Mouse (Mus musculus): ENCODE data around the gene Gpbp1.

Gpbp1 gene

DNA sequence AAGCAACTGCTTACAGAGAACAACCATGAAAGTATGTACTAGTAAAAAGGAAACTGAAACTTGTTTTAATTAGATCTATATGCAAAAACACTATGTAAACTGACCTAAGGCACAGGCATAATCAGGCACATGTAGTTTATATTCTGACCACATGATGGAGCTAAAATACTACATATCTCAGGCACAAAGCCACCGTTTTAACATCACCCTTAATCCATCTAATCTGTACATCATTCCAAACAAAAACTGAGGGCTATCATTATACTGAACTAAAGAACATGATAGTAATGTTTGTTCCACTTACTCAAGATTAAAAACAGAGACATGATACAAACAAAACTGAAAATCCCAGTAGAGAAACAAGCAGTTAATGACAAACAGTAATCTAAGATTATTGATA lies 28.5 kb downstream of the Gpbp1 start:
- no peak for DNase-seq

- no peak for DNase-seq
Measured at GRCm38 (mm10) chr13:111456790-111457189, 33.1 kb downstream of the Gpbp1 start.

GRCm38 (mm10) chr13:111444325-111444724 lies 45.6 kb downstream of the Gpbp1 start:
- no peak for DNase-seq

GRCm38 (mm10) chr13:111431174-111431573 lies 58.7 kb downstream of the Gpbp1 start:
- no peak for DNase-seq

- DNase-seq: no peak
Measured at GRCm38 (mm10) chr13:111421330-111421729, 68.6 kb downstream of the Gpbp1 start.

DNA sequence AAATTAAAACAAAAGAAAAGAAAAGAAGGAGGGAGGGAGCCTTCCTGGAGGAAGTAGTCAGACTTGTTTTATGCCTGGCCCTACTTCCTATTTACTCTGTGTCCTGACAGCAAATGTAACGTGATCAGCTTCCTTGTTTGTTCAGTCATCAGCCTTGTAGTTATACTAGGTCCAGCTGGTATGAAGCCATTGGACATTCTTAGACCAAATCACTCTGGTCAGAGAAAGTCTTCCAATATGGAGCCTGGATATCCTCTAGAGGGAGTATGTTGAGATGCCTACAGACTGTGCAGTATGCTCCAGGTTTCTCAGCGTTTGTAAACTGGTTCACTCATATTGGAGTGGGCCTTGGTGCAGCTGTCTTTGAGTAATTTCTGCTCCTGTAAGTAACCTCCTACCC lies 71.8 kb downstream of the Gpbp1 start:
- DNase-seq: no peak

DNA sequence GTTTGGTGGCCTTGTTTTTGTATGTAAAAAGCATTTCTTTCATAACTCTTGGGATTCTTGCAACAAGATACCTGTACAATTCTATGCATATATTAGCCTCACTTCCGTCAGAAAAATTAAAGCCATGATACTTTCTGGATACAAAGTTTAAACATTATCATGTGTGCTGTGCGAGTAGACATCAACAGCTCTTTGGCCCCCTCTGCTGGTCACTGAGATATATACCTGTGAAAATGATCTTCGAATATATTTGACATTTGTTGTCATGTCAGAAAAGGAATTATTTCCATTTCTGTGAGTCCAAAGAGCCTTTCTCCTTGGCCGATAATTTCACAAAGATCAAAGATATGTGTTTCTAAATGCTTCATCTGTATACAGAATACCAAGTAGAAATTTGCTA lies 76.8 kb downstream of the Gpbp1 start:
- DNase-seq: peak in 1 of 2 experiments; percentile 64

DNA sequence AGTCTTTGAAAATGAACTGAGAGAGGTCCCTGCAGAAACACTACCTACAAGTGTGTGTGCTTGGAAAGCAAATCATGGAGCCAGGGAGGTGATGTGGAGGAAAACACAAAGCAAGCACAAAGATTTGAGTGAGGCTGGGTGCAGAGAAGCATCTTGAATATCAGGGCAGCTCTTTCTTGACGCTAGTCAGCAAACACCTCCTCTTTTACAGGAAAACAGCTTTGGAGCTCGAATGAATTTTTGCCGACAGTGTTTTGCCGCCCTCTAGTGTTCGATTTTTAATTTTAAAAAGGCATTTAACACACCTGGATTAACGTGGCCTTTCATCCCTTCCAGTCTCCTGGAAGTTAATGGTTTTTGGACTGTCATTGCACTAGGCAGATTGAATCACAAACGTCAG lies 79.1 kb downstream of the Gpbp1 start:
- DNase-seq: peak in 1 of 2 experiments; percentile 8

DNA sequence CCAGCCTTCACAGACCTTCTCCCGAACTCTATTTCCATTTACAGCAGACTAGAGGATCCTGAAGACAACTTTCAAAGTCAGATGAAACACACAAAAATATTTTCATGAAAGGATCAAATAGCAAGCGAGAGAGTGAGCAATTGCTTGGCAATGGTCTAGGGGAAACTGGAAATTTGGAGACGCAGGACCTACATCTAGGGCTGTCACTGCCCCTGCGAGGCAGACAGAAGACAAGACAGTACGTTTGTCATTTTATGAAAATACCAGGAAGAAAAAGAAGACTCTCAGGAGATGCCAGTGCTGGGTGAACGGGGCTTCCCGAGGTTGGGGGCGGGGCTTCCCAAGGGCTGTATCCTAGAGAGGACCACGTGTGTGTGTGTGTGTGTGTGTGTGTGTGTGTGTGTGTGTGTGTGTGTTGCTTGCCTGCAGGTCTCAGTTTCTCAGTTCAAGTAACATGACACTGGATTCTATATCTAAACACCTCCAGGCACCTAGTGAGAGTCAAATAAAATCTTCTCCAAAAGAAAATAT lies 83.0 kb downstream of the Gpbp1 start:
- DNase-seq: no peak

DNA sequence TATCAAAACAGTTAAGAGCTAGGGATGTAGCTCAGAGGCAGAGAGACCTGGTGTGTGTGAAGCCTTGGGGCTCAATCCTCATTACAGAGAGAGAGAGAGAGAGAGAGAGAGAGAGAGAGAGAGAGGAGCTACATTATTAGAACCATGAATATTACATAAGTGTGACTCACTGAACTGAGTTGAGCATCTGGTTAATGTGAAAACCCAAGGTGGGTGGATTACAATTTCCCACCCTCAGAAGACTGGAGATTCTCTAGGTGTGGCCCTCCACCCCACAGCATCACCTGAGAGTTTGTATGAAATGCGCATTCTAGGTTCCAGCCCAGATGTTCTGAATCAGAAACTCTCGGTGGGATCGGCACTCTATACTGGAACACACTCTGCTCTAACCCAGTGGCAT lies 84.0 kb downstream of the Gpbp1 start:
- DNase-seq: no peak

GRCm38 (mm10) chr13:111397600-111398151 lies 92.2 kb downstream of the Gpbp1 start:
- no peak for DNase-seq

GRCm38 (mm10) chr13:111397061-111397460 lies 92.8 kb downstream of the Gpbp1 start:
- DNase-seq: no peak

GRCm38 (mm10) chr13:111395528-111395927 lies 94.4 kb downstream of the Gpbp1 start:
- no peak for DNase-seq

DNA sequence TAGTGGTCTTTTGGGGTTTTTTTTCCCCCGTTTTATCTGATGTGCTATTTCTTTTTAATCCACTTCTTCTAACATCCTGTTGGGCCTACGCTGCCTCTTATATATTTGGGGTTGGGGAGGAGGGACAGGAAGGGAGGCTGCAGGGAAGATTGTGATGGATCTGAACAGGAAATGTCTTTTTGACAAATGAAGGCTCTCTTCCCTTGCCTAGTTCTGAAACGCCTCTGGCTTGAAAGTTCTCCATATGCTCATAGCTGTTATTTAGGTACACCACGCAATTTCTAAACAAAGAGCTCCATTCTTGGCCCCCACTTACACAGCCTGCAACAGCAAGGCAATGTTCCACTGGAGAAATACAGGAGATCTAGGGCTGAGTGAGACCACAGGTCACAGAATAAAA lies 95.0 kb downstream of the Gpbp1 start:
- no peak for DNase-seq

GRCm38 (mm10) chr13:111394341-111394740 lies 95.6 kb downstream of the Gpbp1 start:
- no peak for DNase-seq

DNA sequence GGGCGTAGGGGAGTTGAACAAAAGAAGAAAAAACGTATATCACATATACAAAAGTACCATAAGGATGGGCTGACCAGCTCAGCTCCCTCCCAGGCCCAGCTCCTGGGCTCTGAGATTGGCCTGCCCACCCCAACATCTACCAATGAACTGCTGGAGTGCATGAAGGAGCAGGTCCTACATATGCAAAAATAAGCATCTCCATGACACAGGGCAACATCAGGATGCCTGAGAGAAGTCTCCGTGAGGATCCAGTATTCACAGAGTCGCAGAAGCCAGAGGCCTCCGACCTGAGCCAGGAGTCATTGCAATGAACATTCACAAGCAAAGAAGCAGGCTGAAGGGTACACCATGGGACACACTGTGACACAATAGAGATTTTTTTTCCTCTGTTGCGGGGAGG lies 96.5 kb downstream of the Gpbp1 start:
- DNase-seq: no peak

DNA sequence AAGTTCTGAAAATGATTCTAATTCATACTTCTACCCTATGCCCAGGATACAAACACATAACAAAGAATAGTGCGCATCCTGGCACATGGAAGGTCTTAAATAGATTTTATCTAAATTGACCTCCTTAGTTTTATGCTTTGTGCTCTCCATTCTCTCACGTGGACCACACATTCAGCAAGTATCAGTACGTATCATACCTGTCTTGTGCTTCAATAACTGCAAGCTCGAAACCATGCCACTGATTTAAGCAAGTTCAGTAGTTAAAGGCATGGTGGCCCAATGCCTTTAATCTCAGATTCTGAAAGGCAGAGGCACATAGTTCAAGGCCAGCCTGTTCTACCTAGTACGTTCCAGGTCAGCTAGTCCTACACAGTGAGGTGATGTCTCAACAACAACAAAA lies 98.5 kb downstream of the Gpbp1 start:
- no peak for DNase-seq

- DNase-seq: no peak
Measured at GRCm38 (mm10) chr13:111391011-111391410, 98.9 kb downstream of the Gpbp1 start.

- no peak for DNase-seq
Measured at GRCm38 (mm10) chr13:111384011-111384985, 105.6 kb downstream of the Gpbp1 start.
